Mouse (Mus musculus): ENCODE measurements around the gene Ywhag. TPM values are rescaled to one million over a fixed set of nuclear protein-coding genes. Genes with fewer than 3 reads are reported as not detected.

Ywhag gene
- total RNA-seq (2022) = 1,000 to 10,000 TPM; 1,072 to 1,089 (median 1,074) TPM

DNA sequence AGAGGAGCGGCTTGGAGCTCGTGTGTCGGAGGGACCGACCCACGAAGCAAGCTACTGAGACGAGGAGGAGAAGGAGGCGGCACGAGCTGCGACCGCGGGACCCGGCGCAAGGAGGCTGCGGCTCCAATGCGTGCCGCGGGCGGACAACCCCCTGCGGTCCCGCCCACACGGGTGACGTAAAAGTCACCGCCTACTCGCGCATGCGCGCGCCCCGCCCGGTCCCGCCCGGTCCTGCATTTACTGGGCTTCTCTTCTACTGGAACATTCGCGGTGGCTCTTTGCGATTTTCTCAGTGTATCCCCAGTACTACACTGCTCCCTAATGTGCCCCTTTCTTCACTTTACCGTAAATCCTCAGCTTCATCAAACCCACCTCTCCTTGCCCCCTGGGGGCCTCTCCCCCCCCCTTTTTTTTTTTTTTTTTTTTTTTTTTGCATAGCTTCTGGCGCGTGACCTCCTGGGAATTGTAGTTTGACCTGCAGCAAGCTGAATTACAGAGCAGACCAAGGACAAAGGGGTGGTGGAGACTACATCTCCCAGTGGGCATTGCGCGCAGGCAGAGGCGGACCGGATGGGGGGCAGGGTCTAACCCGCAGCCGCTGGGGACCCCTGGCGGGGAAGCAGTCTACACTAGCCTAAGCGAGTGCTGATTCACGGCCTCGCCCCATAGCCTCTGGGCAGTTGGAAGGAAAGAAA is at the start of gene Ywhag:
Gene Ywhag, minus strand, starts transcription at position 136 of the 695 bp plus-strand sequence.
- DNase-seq (ENCODE audit: low spot score in 2 of 2) = peak; percentile 96 to 98

DNA sequence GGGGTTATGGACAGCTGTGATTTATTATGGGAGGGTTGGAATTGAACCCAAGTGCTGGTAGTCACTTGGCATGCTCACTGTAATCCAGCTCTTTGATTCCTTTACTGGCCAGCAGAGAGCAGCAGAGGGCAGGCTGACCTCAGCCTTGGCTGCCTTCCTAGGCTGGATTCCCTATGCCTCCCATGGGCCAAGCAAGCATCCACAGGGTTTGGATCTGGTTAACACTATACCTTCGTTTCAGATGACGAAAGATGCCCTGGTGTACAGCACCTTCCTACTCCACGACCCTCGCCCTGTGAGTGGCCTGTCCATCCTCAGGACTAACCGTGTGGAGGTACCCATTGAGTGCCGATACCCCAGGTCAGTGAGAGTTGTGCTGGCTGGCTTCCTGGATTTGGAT is 48.0 kb upstream of the Ywhag start:
- DNase-seq (ENCODE audit: low spot score in 2 of 2) = no peak

- no peak for DNase-seq (ENCODE audit: low spot score in 2 of 2)
Measured at GRCm38 (mm10) chr5:135979904-135980303, 45.5 kb upstream of the Ywhag start, which contains the start of gene Zp3. Zp3 (plus strand) TSS chr5:135980099.

DNA sequence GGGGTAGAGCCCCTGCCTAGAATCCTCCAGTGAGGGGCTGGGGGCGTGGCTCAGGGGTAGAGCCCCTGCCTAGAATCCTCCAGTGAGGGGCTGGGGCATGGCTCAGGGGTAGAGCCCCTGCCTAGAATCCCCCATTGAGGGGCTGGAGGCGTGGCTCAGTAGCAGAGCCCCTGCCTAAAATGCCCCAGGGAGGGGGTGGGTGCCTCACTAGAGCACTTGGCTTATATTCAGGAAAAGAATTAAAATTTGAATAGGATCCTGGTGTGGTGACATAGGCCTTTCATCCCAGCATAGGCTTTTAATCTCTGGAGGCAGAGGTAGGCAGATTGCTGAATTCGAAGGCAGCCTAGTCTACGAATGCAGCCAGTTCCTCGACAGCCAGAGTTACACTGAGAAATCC is 45.0 kb upstream of the Ywhag start:
- DNase-seq (ENCODE audit: low spot score in 2 of 2) = no peak

- DNase-seq (ENCODE audit: low spot score in 2 of 2) = no peak
Measured at GRCm38 (mm10) chr5:135975893-135976668, 41.7 kb upstream of the Ywhag start.

- DNase-seq (ENCODE audit: low spot score in 2 of 2) = no peak
Measured at GRCm38 (mm10) chr5:135974365-135974764, 39.9 kb upstream of the Ywhag start, which contains the start of gene Ssc4d. Ssc4d (minus strand) TSS chr5:135974531.

DNA sequence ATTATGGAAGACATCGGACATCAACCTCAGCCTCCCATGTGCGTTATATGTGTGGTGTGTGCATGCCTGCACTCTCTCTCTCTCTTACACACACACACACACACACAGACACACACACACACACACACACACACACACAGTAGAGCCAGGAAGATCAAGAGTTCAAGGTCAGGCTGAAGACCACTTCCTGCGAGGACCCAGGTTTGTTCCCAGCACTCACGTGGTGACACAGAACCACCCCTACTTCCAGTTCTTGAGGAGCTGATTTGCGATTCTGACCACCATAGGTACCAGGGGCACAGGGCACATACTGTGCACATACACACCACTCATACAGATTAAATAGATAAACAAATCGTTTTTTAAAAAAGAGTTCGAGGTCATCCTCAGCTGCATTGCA is 37.5 kb upstream of the Ywhag start:
- no peak for DNase-seq (ENCODE audit: low spot score in 2 of 2)

GRCm38 (mm10) chr5:135970247-135970646 is 35.8 kb upstream of the Ywhag start:
- DNase-seq (ENCODE audit: low spot score in 2 of 2) = no peak

DNA sequence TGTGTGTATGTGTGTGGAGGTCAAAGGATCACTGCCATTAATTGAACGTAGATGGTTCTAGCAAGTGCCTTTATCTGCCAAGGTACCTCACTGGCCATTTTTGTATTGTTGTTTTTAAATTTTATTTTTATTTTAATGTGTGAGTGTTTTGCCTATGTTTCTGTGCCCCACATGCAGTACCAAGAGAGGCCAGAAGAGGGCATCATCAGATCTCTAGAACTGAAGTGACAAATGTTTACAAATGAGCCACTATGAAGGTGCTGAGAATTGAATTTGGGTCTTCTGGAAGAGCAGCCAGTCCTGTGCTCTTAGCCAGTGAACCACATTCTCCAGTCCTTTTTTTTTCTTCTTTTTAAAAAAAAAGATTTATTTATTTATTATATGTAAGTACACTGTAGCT is 34.4 kb upstream of the Ywhag start:
- DNase-seq (ENCODE audit: low spot score in 2 of 2) = no peak

DNA sequence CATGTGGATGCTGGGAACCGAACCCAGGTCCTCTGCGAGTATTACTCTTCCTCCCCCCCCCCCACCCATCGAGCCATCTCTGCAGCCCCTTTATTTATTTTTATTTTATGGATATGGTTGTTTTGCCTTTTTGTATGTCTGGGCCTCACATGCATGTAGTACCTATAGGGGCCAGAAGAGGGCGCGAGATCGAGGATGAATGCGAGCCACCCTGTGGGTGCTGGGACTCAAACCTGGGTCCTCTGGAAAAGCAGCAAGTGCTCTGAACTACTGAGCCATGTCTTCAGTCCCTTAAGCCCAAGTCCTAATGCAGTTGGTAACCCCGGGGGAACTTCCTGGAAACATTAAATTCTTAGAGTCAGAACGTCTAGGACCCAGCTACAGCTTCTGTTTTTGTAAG is 32.5 kb upstream of the Ywhag start:
- no peak for DNase-seq (ENCODE audit: low spot score in 2 of 2)

DNA sequence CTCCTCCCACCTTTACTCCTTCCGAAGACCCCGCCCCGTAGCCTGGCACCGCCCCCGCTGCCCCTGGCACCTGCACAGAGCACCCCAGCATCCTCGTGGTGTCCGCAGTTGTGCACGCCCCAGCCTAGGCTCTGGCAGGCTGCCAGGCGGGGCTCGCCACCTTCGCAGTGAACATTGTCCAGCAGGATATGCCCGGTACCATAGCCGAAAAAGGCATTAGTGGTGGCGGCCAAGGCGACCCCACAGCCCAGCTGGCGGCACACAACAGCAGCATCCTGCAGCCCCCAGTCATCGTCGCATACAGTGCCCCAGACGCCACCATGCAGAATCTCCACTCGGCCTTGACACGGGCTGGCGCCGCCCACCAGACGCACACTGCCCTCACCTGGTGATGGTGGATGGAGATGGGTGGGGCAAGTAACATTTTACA is 31.1 kb upstream of the Ywhag start:
- DNase-seq (ENCODE audit: low spot score in 2 of 2) = no peak

- DNase-seq (ENCODE audit: low spot score in 2 of 2) = no peak
Measured at GRCm38 (mm10) chr5:135963280-135963627, 28.8 kb upstream of the Ywhag start.

DNA sequence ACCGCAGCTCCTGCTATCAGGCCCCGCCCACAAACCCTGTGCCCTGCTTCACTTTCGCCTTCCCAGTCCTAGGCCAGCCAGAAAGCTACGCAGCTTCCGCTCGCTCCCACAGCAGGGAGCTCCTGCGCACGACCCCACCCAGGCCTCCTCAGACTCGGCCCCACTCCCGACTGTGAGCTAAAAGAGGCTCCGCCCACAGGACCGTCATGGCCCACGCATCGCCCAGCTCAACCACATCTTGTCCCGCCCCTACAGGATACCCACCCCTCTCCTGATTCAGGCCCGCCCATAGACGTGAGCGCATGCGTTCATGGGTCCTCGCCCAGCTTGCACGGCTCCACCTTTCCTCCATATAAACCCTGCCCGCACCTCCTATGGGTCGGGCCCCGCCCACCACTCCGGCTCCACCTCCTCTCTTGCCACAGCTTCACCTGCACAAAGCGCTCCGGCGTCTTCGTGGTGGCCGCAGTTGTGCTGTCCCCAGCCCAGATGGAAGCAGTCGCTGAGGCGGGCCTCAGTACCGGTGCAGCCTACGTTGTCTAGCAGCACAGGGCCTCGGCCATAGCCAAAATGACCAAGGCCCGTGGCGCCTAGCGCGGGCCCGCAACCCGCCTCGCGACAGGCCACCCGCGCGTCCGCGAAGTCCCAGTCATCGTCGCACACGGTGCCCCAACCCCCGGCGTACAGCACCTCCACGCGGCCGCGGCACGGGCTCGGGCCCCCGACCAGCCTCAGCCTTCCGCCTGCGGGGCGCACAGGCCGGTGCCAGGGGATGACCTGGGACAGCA is 28.3 kb upstream of the Ywhag start:
- peak; percentile 84 to 99 for DNase-seq (ENCODE audit: low spot score in 2 of 2)

GRCm38 (mm10) chr5:135962125-135962491 is 27.7 kb upstream of the Ywhag start:
- no peak for DNase-seq (ENCODE audit: low spot score in 2 of 2)

DNA sequence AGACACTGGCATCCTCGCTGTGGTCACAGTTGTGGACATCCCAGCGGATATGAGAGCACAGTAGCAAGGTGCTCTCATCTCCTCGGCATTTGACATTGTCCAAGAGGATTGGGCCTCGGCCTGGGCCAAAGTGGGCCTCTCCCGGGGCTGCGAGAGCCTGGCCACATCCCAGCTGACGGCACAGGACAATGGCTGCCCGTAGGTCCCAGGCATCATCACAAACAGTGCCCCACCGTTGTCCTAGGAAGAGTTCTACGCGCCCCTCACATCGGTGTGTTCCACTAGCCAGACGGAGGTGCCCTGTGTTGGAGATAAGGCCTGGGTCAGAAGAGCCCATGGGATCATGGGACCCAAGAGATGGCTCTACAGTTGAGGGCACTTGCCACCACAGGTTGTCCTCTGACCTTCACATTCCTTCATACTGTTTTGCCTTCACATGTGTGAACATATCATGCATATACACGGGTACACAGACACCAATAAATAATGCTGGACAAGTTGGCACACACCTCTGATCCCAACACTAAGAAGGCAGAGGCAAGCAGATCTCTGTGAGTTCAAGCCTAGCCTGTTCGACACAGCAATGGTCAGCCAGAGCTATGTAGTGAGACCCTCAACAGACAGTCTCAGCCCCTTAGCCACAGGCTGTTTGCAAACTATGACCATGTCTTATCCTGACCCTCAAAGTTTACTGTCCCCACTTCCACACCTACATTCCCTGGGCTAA is 26.7 kb upstream of the Ywhag start:
- no peak for DNase-seq (ENCODE audit: low spot score in 2 of 2)

DNA sequence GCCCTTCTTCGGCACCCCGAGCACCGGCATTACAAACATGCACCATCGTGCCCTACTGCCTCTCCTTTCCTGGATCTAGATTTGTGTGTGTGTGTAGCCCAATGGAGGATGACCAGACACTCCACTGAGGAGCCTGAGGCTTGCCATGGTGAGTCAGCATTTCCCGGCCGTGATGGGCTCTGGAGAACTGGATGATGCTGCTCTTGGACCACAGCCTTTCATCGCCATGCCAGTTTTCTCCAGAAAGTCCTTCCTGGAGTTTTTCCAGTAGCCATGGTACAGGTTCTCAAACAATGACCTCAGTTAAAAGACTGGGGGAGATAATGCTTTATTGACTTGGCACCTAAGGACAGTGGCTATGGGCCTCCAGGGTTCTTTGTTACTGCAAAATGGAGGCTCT is 25.5 kb upstream of the Ywhag start:
- DNase-seq (ENCODE audit: low spot score in 2 of 2) = no peak

GRCm38 (mm10) chr5:135958367-135958766 is 24.0 kb upstream of the Ywhag start:
- DNase-seq (ENCODE audit: low spot score in 2 of 2) = no peak

DNA sequence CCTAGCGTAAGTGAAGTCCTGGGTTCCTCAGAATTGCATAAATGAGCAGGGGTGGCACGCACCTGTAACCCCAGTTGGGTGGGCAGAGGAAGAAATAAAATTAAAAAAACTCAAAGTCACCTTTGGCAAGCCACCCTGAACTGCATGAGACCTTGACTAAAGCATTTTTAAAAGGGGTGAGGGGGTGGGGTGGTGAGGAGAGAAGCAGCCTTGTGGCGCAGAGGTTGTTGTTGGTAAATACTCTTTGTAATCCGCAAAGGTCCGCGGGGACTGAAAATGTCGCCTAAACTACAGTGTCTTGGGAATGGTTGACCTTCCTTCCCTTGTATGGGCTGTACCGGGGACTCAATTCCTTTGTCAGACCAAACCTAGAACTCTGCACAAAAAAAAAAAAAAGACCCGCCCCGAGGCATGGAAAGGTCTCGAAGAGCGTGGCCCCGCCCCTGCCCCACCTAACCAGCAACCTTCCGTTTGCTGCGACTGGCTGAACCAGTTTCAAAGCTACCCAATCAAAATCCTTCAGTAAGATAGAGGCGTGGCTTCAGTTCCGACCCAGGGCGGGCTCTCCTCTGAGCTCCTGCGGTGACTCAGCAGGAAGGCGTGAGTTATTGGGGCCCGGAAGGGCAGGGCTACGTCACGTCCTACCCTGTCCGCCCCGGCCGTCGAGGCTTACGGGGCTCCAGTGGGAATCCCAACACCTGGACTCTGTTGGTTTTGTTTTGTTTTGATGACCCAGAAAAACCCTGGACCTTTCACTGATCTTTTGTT is 23.0 kb upstream of the Ywhag start:
- peak; percentile 73 to 98 for DNase-seq (ENCODE audit: low spot score in 2 of 2)

GRCm38 (mm10) chr5:135956300-135957206 is 22.1 kb upstream of the Ywhag start:
- DNase-seq (ENCODE audit: low spot score in 2 of 2) = no peak

DNA sequence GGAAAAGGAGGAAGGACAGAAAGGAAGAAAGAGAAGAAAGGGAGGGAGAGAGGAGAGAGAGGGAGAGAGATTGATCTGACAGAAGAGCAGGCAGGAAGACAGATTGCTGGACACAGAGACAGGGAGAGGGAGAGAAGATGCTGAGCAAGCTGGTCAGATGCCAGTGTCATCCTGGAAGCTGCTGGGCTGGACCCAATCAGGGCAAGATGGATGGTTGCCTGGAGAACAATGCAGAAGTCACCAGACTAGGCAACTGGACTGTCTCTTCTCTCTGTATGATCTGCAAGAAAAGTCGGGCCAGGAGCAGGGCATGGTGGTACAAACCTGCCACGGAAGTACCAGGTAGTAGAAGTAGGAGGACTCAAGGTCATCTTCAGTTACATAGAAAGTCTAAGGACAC is 18.4 kb upstream of the Ywhag start:
- no peak for DNase-seq (ENCODE audit: low spot score in 2 of 2)

Measured in left cerebral cortex, adult 8-10 months (tissue).